Mouse (Mus musculus): ENCODE results near the gene Sfxn5.

GRCm38 (mm10) chr6:85220917-85221316, 112.3 kb downstream of the Sfxn5 start:
- TF ChIP-seq MAX (IDR thresholded peaks at IDR 0.05; ENCODE audit: low read depth), result no peak
- no peak for TF ChIP-seq MYOD1 (IDR thresholded peaks at IDR 0.05; ENCODE audit: control insufficient read depth in 1 of 3, insufficient read length in 2 of 3, low read depth in 2 of 3)
- TF ChIP-seq E2F4 (IDR thresholded peaks at IDR 0.05; ENCODE audit: insufficient read depth), result no peak
- no peak for TF ChIP-seq TCF12 (IDR thresholded peaks at IDR 0.05; ENCODE audit: insufficient read depth, poor library complexity, severe bottlenecking)
- no peak for TF ChIP-seq POLR2A (IDR thresholded peaks at IDR 0.05; ENCODE audit: insufficient read length, low read depth)
- no peak for TF ChIP-seq POLR2AphosphoS2 (IDR thresholded peaks at IDR 0.05; ENCODE audit: insufficient read length, low read depth)
- TF ChIP-seq CEBPB (IDR thresholded peaks at IDR 0.05; ENCODE audit: insufficient read depth, poor library complexity, severe bottlenecking), result no peak
